In the genomic region with DNA sequence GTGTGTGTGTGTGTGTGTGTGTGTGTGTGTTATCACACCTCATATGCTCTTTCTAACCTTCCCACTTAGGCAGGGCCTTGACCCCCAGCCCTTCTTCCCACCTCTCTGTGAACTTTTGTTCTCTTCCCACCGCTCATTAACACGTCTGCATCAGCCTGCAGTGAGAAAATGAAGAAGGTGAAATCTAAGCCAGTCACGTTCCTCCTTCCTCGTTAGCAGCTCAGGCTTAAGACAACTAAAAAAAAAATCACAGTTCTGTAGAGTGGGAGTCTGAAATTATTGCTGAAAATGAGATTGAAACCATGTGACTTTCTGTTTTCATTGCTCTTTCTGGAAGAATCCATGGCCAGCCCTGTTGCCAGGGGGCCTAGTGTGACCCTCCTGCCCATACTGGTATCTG, we compare ENCODE assay signal across 11 mouse cellular contexts.
"Had no signal": no experiment of that assay in that cellular context is flagged by ENCODE, and none has a peak within 500 bp of the region (broad histone marks: within the 10 kb centered on the region; RNA-seq: fewer than 3 reads in every experiment).

No protein-coding gene starts in this region.

- H3K9ac ChIP-seq: liver, embryonic 13.5 days had no signal

- DNase-seq: kidney, adult 2 months; kidney, postnatal 10 days; kidney, postnatal 36 days; liver, embryonic 13.5 days; lung, adult 2 months; lung, postnatal 14 days; lung, postnatal 4 days; midbrain, embryonic 14.5 days; thymus, adult 18-20 months; thymus, postnatal 36 days had no signal

- H3K36me3 ChIP-seq: liver, embryonic 13.5 days had no signal

- H3K4me3 ChIP-seq: liver, embryonic 13.5 days had no signal

- H3K27ac ChIP-seq: liver, embryonic 13.5 days had no signal

- H3K4me2 ChIP-seq: liver, embryonic 13.5 days; midbrain, embryonic 11.5 days had no signal

- H3K9me3 ChIP-seq: liver, embryonic 13.5 days had no signal

- H3K4me1 ChIP-seq: liver, embryonic 13.5 days had no signal

- H3K27me3 ChIP-seq: liver, embryonic 13.5 days had no signal
